Mouse (Mus musculus) ZHBTc4 (cell line): ENCODE results near the gene Cinp.

Experiments used
- DNase-seq: peaks from one replicate; pipeline ENCODE4 v3.0.0-alpha.2; 2011; ENCODE audit warnings: low read depth, low spot score

Cinp gene

GRCm38 (mm10) chr12:110835182-110835581 lies 53.8 kb downstream of the Cinp start:
- no peak for DNase-seq

DNA sequence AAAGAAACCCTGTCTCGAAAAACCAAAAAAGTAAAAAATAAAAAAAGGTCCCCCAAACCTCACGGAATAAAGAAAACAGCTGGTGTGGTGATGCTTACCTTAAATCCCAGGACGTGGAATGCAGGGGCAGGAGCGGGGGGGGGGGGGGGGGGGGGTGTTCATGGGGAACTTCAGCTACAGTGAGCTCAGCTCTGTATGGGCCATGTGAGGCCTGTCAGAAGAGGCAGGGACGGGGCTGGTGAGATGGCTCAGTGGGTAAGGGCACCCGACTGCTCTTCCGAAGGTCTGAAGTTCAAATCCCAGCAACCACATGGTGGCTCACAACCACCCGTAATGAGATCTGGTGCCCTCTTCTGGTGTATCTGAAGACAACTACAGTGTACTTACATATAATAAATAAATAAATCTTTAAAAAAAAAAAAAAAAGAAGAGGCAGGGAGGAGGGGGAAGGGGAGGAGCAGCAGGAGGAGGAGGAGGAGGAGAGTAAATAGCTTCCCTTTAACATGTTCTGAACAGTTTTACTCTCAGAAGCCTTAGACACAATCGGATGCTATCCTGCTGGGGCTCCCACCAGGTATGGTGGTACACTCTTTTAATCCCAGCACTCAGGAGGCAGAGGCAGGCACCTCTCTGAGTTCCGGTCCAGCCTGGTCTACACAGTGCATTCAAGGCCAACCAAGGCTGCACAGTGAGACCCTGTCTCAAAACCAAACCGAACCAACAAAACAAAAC lies 58.5 kb downstream of the Cinp start:
- DNase-seq, result peak; percentile 41

DNA sequence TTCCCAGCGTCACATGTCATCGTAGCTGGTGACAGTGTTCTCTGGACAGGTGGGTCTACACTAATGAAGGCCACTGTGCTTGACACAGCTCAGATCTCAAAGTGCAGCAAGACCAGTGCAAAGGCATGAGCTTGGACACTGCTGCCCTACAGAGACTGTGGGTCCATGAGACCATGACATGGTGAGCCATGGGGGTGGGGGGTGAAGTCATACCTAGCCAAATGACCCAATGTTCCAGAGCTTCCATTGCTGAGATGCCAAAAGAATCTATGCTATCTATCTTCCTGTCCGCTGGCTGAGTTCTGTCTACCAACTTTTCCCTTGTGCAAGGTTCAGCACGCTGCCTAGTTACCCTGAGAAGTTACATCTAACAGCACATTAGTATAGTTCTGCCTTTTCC lies 60.0 kb downstream of the Cinp start:
- DNase-seq, result no peak
